Mouse (Mus musculus) kidney, adult 2 months (tissue): ENCODE measurements at regions not wholly inside any gene's neighbourhood (a gene's known extent, or its start where the extent isn't known, plus 50 kb on each side); places are given as distances from the start of the nearest gene placed in this dataset.

ENCODE experiments used
- DNase-seq: peaks from one replicate; pipeline ENCODE4 v3.0.0; 2021
- H3K27ac ChIP-seq: fragments of 200-500 bp; 2 replicates; pipeline ENCODE4 v1.5.1; 2012; ENCODE audit warnings: low read depth, low read length, control low read depth, inconsistent platforms; ENCODE audit not compliant: insufficient read depth
- H3K27me3 ChIP-seq: fragments of 200-500 bp; replicated peaks from 2 replicates; pipeline ENCODE4 v1.6.1; 2012; ENCODE audit warnings: mild to moderate bottlenecking, moderate library complexity, low read length, inconsistent platforms; ENCODE audit not compliant: control insufficient read depth, insufficient read depth
- H3K36me3 ChIP-seq: fragments of 200-500 bp; 2 replicates; pipeline ENCODE4 v1.6.1; 2012; ENCODE audit warnings: mild to moderate bottlenecking, moderate library complexity, low read length, inconsistent platforms; ENCODE audit not compliant: control insufficient read depth, insufficient read depth
- H3K4me1 ChIP-seq: fragments of 200-500 bp; 2 replicates; pipeline ENCODE4 v1.6.1; 2011; ENCODE audit warnings: low read length; ENCODE audit not compliant: control insufficient read depth, insufficient read depth
- H3K4me3 ChIP-seq: fragments of 200-500 bp; 2 replicates; pipeline ENCODE4 v1.5.1; 2011; ENCODE audit warnings: mild to moderate bottlenecking, low read depth, low read length, control low read depth; ENCODE audit not compliant: insufficient read depth
- CTCF ChIP-seq: fragments of 200-500 bp; conservative IDR thresholded peaks from 2 replicates; pipeline ENCODE4 v1.5.1; 2011; ENCODE audit warnings: low read depth, mild to moderate bottlenecking, control low read depth, low read length, moderate library complexity, mixed read lengths; ENCODE audit not compliant: insufficient read depth, insufficient read length
- POLR2A ChIP-seq: fragments of 200-500 bp; IDR thresholded peaks from one replicate; pipeline ENCODE4 v1.6.1; 2011; ENCODE audit warnings: low read depth, low read length, control low read depth
- WGBS: fragments of 180-500 bp; shearing (Covaris S2); methylation state at CpG from one replicate; pipeline ENCODE4 v1.1.7; 2018; 5-methylcytosine and 5-hydroxymethylcytosine counted together

DNA sequence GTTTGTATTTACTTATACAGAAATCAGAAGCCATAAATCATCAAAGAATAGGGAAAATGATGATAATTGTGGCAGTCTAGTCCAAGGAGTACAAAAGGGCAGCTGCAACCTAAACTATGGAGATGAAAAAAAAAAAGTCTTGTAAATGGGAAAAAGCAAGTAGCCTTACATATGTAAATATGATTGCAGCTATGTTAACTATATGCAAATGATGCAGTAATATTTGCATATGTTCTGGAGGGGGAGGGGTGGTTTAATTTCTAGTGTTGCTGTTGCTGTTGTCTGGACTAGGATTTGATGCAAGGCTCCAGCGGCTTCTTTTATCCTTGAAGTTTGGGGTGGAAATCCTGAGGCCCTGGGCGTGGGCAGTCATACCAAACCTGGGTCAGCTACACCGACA, 163.0 kb downstream of the Ankrd50 start:
- H3K36me3 ChIP-seq: no peaks in the 10 kb centered on the region
- no peaks in the 10 kb centered on the region for H3K4me1 ChIP-seq
- TF ChIP-seq CTCF (no peak), POLR2A (no peak)
- DNase-seq: no peak
- 90% methylated on average over 3 of the region's 3 CpGs for WGBS
- H3K4me3 ChIP-seq: no peak overlapping the region
- H3K27ac ChIP-seq: no peak overlapping the region
- H3K27me3 ChIP-seq: no peaks in the 10 kb centered on the region

DNA sequence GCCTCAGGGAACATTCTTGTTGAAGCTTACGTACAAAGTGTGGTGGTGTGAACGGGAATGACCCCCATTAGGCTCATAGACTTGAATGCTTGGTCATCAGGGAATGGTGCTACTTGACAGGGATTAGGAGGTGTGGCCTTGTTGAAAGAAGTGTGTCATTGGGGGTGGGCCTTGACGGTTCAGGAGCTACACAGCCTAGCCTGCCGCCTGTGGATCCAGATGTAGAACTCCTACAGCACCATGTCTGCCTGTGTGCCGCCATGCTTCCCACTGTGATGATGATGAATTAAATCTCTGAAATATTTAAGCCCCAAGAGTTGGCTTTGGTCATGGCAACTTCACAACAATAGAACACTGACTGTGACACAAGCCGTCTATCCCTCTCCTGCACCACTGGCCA, 163.6 kb downstream of the Ankrd50 start:
- WGBS: 93% methylated on average over 6 of the region's 6 CpGs
- Histone ChIP-seq H3K36me3 (no peaks in the 10 kb centered on the region), H3K27me3 (no peaks in the 10 kb centered on the region), H3K27ac (no peak overlapping the region), H3K4me1 (no peaks in the 10 kb centered on the region), H3K4me3 (no peak overlapping the region)
- DNase-seq: no peak
- no peak for TF ChIP-seq CTCF

DNA sequence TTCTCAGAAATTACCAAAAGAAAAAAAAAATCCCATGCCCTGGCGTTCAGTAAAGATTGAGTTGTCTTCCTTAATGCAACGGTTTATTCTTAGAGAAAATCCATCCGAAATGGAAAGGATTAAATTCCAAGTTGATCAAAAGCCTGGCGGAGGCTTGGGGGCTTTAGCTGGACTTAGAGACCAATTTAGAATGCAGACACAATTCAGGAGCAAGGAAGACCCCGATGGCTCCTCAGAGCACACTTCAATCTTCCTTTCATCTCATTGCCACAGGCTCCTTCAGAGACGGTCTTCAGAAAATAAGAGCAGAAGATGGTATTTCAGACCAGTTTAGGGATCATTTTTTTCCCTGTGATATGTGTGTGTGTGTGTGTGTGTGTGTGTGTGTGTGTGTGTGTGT, 171.8 kb downstream of the Ankrd50 start:
- Histone ChIP-seq H3K27ac (no peak overlapping the region), H3K27me3 (no peaks in the 10 kb centered on the region), H3K4me3 (no peak overlapping the region), H3K4me1 (no peaks in the 10 kb centered on the region; the same call in 1 of the 2 replicates), H3K36me3 (no peaks in the 10 kb centered on the region)
- TF ChIP-seq POLR2A (no peak), CTCF (no peak)
- DNase-seq: no peak
- WGBS: 82% methylated on average over 6 of the region's 6 CpGs

DNA sequence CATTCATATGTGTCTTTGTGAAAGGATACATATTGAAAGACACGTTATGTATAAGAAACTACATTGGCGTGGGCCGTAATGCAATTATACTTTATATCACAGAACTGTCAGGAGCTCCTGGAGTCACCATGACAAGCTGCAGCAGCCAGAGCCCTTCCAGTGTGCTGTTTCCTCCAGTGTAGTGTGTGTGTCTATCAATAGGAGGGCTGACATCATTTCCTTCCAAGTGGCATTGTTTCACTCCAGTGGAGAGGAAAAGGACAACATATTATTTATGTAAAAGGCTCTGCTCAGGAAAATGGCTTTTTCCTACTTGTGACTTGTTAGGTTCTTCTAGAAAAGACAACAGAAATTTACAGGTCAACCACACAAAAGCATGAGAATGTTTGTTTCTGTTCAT, 172.5 kb downstream of the Ankrd50 start:
- TF ChIP-seq CTCF: no peak
- no peak for TF ChIP-seq POLR2A
- Histone ChIP-seq H3K4me3 (no peak overlapping the region), H3K27me3 (no peaks in the 10 kb centered on the region), H3K36me3 (no peaks in the 10 kb centered on the region), H3K27ac (no peak overlapping the region; the same call in 1 of the 2 replicates), H3K4me1 (no peaks in the 10 kb centered on the region; the same call in 1 of the 2 replicates)
- peak; percentile 69 for DNase-seq
- 66% methylated on average over 3 of the region's 3 CpGs for WGBS

DNA sequence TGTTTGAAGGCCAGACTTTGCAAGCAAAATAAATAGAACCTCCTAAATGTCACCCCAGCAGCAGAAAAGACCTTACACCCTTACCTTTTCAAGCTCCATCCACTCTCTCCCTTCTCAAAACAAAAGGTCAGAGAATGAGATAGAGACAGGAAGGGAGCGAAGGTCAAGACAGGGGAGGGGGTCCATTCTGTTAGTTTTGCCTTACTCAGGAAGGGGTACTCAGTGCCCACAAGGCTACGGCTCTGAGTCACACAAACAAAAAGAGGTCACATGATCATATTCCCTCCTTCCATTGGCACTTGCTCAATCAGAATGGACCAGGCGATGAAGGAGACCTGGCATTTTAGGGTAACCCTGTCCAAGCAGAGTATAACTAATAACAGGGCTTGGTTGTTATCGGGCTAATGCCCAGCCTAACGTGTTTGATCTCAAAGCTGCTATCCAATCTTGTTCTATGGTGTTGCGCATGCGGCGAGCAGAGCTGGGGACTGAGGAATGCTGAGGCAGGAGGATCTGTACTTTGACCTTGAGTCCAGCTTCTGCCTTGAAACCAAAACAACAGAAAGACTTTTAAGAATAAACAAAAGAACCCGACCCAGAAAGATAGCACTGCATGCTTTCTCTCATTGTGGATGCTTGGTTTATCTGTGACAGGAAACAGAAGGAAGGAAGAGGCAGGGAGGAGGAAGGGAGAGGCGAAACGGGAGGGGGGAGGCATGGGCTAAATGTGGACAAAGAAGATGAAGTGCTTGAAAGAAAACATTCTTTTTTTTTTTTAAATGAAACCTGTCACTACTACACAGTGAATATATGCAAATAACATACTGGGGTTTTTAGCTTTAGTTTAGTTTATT, 184.5 kb downstream of the Ankrd50 start:
- H3K27me3 ChIP-seq: no peaks in the 10 kb centered on the region
- no peak overlapping the region for H3K4me3 ChIP-seq
- H3K4me1 ChIP-seq: peaks cover 5% of the 10 kb centered on the region
- 62% methylated on average over 11 of the region's 11 CpGs for WGBS
- peak; percentile 41 for DNase-seq
- H3K36me3 ChIP-seq: no peaks in the 10 kb centered on the region
- peak overlapping the region; percentile 13; the same call in 1 of the 2 replicates for H3K27ac ChIP-seq
- TF ChIP-seq POLR2A: no peak
- no peak for TF ChIP-seq CTCF

DNA sequence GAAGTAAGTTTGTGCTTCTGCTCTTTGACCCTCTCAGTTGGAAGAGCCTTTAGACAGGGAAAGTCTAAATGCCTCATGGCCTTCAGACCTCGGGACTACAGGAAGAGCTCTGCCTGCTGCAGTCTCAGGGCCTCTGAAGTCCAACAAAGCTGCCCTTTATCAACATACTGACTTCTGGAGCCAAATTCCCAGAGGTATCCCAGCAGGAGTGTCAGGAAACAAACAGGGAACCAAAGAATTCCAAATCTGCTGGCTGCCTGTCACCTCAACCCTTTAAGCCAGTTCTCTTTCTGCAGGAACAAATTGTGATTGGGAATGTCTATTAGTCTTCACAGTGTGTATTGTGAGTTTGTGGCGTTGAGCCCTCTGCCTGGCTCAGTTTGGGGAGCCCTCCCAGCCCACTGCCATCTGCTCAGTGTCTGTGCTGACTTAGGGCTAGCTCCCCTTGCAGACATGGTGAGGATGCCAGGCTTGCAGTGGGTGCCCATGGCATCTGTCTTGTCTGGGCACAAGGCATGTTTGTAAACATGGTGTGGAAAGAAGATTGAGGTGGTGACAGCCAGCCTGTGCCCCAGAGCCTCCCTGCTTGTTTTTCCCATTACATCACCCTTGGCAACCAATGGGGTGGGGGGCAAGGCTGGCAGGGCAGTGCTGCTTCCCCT, 185.3 kb downstream of the Ankrd50 start:
- 31% methylated on average over 2 of the region's 2 CpGs for WGBS
- no peak overlapping the region for H3K4me3 ChIP-seq
- DNase-seq: peak; percentile 38
- H3K27me3 ChIP-seq: no peaks in the 10 kb centered on the region
- H3K36me3 ChIP-seq: no peaks in the 10 kb centered on the region
- H3K27ac ChIP-seq: peak overlapping the region; percentile 60; the same call in 1 of the 2 replicates
- TF ChIP-seq POLR2A (no peak), CTCF (no peak)
- H3K4me1 ChIP-seq: peaks cover 5% of the 10 kb centered on the region

DNA sequence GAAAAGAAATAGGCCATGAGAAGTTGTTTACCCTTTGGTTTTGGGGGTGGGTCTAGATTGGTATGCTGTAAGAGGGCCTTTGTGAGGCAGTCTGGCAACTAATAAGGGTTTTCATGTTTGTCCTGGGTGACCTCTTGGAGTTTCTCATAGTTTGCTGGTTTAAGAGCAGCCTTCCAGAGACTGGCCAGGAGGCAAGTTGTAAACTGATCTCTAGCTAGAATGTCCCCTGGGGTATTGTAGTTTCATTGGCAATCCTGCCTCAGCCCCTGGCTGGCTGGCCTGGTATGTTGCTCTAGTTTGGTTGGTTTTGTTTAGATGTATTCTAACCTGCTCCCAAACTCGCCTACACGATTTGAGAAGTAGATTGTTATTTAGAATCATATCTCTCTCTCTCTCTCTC, 187.1 kb downstream of the Ankrd50 start:
- no peaks in the 10 kb centered on the region for H3K36me3 ChIP-seq
- no peak overlapping the region for H3K27ac ChIP-seq
- peaks cover 5% of the 10 kb centered on the region for H3K4me1 ChIP-seq
- H3K4me3 ChIP-seq: no peak overlapping the region
- peak; percentile 3 for DNase-seq
- WGBS: 68% methylated on average over 2 of the region's 2 CpGs
- H3K27me3 ChIP-seq: no peaks in the 10 kb centered on the region
- TF ChIP-seq POLR2A: no peak
- no peak for TF ChIP-seq CTCF

DNA sequence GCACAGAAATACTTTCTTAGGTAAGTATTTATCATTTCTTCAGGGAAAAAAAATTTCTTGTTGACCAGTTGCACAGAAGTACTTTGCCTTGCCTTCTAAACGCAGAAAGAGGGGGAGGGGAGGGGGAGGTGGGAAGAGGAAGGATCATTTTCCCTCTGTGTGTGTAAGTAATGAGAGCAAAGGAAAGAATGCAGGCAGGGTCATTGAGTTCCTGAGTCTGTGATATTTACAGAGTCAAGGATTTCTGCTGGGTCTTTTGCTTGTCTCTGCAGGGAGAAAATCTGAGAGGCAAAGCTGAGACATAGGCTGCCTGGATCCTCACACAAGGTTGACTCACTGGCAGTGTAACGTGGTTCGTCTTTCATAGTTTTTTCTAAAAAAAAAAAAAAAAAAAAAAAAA, 195.6 kb downstream of the Ankrd50 start:
- Histone ChIP-seq H3K27ac (no peak overlapping the region), H3K36me3 (no peaks in the 10 kb centered on the region), H3K4me3 (no peak overlapping the region), H3K4me1 (no peaks in the 10 kb centered on the region), H3K27me3 (no peaks in the 10 kb centered on the region)
- TF ChIP-seq CTCF: no peak
- no peak for TF ChIP-seq POLR2A
- 28% methylated on average over 3 of the region's 3 CpGs for WGBS
- no peak for DNase-seq
